Mouse (Mus musculus) liver, adult 2 months (tissue): ENCODE data around the gene Tnks1bp1.

Source experiments
- CTCF ChIP-seq: fragments of 200-500 bp; IDR thresholded peaks from 2 replicates; pipeline ENCODE4 v1.5.1; 2011; ENCODE audit warnings: low read depth, low read length, control low read depth
- POLR2A ChIP-seq: fragments of 200-500 bp; IDR thresholded peaks from 2 replicates; pipeline ENCODE4 v1.6.1; 2011; ENCODE audit warnings: low read length, control low read depth; ENCODE audit not compliant: insufficient read depth; ENCODE audit errors: extremely low read depth

- TF ChIP-seq CTCF: no peak
- no peak for TF ChIP-seq POLR2A
These were observed 35.1 kb upstream of the Tnks1bp1 start for GRCm38 (mm10) chr2:85012679-85013078.
